Mouse (Mus musculus) left cerebral cortex, adult 18-20 months (tissue): Measurements from ENCODE around the gene Gm48551. TPM values are rescaled to one million over a fixed set of nuclear protein-coding genes. Genes with fewer than 3 reads are reported as not detected.

Experiments
- DNase-seq, 2 experiments: peaks; one replicate each; pipeline ENCODE4 v3.0.0; 2021 to 2022; ENCODE audit warnings: low spot score in 2 of 2, mixed read lengths in 1 of 2
- total RNA-seq, 2 experiments: library from RNA; stranded (reverse); gene quantifications; 2 replicates each; pipeline ENCODE4 v1.2.3; 2021

The Gm48551 gene
- total RNA-seq, 2 experiments from 2014 or later = 3.1 to 3.8 TPM

DNA sequence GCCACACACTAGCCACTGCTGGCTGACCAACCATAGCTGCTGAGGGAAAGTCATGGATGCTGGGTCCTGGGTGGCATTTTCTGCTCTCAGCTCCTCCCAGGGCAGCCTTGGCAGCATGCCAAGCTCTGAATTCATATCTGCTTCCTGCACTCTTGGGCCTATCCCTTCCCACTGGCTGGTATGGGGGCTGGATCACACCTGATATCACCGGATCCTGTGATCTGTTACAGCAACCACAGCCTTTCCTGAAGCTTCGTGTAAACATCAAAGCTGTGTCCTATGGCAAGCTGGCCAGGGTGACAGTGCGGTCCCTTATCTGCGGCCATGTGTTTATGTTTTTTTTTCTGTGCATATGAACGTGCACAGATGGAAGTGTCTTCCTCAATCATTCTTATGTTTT is 2.2 kb upstream of the Gm48551 start:
- DNase-seq = no peak

- DNase-seq = no peak
These were observed 328 bp downstream of the Gm48551 start for GRCm38 (mm10) chr10:81384605-81384982.

GRCm38 (mm10) chr10:81385603-81386306 is 1.5 kb downstream of the Gm48551 start:
- no peak for DNase-seq

- DNase-seq = no peak
These were observed 3.5 kb downstream of the Gm48551 start for GRCm38 (mm10) chr10:81387716-81388115.

- DNase-seq = no peak
These were observed 4.3 kb downstream of the Gm48551 start, which contains the start of gene Gm48552 for GRCm38 (mm10) chr10:81388505-81389055. TSS of gene Gm48552 (plus strand) at chr10:81389005.

GRCm38 (mm10) chr10:81389373-81389772 is 5.1 kb downstream of the Gm48551 start:
- no peak for DNase-seq

DNA sequence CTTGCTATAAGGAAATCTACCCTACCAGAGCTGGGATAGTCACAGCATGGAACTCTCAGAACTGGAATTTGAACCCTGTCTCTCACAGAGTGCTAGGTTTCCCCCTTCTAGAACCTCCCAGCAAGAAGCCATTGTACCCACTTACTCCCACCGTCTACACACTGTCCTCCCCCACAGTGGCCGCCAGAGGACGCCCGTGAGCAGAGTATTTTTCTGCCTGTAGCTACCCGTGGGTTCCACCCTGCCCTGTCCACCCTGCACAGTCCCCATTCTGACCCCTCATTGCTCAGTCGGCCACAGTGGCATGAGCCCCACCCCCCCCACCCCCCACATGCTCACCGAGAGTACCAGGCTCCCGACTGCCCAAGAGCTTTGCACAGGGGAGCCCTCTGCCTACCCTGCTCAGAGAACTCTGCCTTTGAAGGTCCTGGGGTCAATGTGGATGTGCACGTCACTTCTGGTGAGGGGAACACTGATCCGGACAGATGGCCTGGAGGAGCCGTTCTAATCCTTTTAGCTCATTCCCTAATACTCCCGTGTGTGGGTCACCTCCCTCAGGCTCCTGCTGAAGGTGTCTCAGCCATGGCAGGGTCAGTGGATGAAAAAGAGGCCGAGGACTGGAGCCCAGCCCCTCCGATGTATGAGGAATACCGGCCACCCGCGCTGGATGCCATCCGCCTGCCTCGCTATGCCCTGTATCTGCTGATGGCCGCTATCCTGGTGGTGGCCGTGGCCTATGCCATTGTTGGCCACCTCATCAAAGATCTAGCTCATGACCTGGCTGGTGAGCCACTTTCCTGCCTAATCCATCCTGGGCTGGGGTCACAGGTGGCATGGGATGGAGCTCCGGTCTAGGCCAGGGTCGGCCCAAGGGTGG is 5.8 kb downstream of the Gm48551 start:
- DNase-seq = peak; percentile 68 to 79

DNA sequence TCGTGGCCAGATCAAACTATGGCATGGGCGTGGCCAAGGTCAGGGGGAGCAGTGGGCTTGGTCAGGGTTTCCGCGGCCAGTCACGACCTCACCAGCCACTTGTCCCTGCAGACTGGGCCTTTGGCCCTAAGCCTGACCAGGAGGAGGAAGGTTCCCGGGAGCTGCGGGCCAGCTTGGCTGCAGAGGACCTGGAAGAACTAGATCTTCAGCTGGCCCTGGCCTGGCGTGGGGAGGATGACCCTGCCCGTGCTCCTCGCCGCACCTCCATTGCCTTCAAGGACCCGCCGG is 6.4 kb downstream of the Gm48551 start:
- DNase-seq = no peak

- no peak for DNase-seq
These were observed 8.0 kb downstream of the Gm48551 start for GRCm38 (mm10) chr10:81392270-81392669.

DNA sequence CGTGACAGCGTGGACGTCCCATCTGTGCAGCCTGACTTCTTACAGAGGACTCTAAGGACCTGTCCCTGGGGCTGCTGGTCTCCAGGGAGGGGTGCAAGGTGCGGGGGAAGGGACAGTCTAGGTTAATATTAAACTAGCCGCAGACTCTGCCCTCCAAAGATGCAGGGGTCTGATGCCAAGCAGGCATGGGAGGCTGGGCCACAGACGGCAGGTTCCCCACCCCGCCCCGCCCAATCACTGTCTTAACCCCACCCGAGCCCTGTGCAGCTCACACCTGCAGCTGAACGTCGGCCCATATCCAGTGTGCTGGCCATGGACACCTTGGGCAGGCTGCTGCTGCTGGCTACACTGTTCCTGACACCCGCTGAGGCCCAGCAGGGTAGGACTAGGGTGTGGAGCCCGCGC is 8.5 kb downstream of the Gm48551 start, which contains the start of gene Smim24:
Gene Smim24, plus strand, starts transcription at position 271 of the 405 bp plus-strand sequence.
- DNase-seq = no peak

DNA sequence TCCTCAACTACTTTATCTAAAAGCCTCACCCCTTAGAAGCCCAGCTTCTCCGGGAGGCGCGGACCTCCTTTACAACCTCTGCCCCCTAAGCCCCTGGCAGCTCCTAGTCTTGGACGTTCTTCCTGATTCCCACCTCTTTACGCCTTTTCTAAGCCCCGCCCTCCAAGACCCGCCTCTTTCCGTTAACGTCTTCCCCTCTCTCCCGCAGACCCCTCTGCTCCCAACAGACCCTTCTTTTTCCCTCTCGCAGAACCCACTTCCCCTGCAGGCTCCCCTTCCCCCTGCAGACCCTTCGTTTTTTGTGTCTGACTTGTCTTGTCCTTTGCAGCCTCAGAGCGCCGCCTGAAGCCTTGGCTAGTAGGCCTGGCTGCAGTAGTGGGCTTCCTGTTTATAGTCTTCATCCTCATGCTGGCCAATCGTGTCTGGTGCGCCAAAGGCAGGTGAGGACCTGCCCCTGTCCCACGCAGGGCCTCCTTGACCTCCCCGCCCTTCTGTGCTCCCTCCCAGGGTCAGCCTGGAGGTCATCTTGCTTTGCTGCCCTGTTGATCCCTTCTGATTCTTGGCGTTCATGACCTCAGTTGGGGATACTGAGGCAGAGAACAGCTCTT is 9.3 kb downstream of the Gm48551 start:
- no peak for DNase-seq

GRCm38 (mm10) chr10:81395127-81395526 is 10.9 kb downstream of the Gm48551 start:
- DNase-seq = peak; percentile 46 to 59

GRCm38 (mm10) chr10:81395865-81396264 is 11.6 kb downstream of the Gm48551 start:
- DNase-seq = no peak

DNA sequence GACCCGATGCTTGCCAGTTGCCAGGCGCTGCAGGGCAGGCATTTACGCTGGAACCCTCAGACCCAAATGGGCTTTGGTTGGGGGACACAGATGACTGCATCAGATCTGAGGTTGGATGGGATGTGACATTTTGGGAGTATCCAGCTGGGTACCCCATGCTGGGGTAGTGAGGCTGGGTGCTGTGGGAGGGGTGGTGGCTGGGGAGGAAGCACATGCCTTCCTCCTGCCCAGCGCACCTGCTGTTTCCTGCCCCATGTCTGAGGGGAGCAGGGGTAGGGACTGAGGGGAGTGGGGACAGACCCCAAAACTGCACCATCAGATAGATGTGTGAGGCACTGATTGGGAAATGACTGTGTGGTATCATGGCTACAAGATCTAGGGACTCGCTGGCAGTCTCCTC is 12.5 kb downstream of the Gm48551 start:
- no peak for DNase-seq

DNA sequence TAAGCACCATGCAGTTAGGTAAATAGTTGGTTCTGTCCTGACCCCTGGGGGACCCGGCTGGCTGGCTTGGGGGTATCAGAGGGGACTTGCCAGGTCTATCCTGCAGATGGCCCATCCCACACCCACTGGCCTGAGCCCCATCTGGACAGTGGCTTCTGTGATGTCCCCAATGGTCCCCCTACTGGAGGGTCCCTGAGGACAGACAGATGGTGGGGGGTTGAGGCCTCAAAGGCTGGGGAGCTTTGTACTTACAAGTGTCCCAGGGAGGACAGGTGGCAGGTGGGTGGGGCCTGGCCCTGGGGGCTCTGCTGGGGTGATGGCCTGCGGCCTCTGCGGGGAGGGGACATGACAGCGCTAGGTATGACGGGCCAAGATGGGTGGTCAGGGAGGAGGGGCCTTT is 15.0 kb downstream of the Gm48551 start:
- no peak for DNase-seq

DNA sequence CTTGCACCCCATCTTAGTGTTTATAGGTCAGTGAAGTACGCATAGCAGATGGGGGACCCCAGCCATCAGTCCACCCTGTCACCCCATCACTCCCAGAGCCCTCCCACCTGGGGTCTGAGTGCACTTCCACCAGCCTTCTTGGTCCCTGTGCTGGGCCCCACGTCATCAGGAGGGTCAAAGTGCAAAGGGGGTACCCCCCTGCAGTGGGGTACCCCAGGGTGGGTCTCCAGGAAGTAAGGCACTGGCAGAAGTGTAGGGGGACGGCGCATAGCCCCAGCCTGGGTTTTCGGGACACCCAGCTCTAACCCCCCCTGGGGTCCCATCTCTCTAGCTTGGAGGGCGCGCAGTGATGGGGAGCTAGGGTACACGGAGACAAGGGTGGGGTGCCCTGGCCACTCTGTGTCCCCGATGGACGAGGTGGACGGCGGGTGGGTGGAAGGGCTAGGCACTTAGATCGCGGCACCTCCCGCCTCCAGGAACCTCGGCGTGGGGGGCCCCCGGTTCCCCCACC is 15.6 kb downstream of the Gm48551 start:
- no peak for DNase-seq

- DNase-seq = no peak
These were observed 16.3 kb downstream of the Gm48551 start for GRCm38 (mm10) chr10:81400371-81401204.

- DNase-seq = no peak
These were observed 16.9 kb downstream of the Gm48551 start for GRCm38 (mm10) chr10:81401205-81401520.

- DNase-seq = peak in 1 of 2 experiments; percentile 53
These were observed 17.4 kb downstream of the Gm48551 start for GRCm38 (mm10) chr10:81401521-81402226.

DNA sequence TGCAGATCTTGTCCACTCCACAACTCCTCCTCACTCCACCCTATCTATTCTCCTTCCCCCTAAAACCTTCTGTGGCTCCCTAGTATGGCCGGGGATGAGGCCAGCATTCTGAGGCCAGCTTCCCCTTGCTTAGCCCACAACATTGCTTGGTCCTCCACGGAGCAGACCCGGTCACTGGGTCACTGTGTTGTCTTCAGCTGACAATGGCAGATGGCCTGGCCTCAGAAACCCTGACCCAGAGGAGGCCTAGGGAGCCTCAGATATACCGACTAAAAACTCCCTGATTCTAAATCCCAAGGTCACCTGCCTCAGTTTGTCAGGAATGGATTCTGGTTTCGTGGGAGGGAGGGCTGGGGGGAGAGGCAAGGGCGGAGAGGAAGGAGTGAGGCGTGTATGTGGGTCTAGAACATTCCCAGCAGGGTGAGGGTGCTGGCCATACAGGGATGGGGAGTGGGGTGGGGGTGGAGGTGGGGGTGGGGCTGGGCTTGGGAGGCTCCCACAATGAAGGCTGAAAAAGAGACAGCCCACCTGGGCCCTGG is 18.0 kb downstream of the Gm48551 start:
- no peak for DNase-seq
